Mouse (Mus musculus) hindbrain, embryonic 16.5 days (tissue): Measurements from ENCODE around the gene Fam13a. TPM values are rescaled to one million over a fixed set of nuclear protein-coding genes. Genes with fewer than 3 reads are reported as not detected.
A peak's percentile ranks its signal among the peaks of the same experiment; 100 is the strongest.

ENCODE experiments used
- ATAC-seq: fragments of 200-750 bp; cut with Nextera tagmentation; 2 replicates; pipeline ENCODE4 v1.8.0; 2017; ENCODE audit warnings: moderate TSS enrichment, moderate library complexity
- H3K27ac ChIP-seq: fragments of 300-500 bp; sonication (generic); 2 replicates; pipeline ENCODE4 v1.5.1; 2014; ENCODE audit warnings: low read depth, mild to moderate bottlenecking, control low read depth, low read length, moderate library complexity
- H3K27me3 ChIP-seq: fragments of 300-500 bp; sonication (generic); replicated peaks from 2 replicates; pipeline ENCODE4 v1.6.1; 2014; ENCODE audit warnings: low read length; ENCODE audit not compliant: control insufficient read depth, insufficient read depth
- H3K36me3 ChIP-seq: fragments of 300-500 bp; sonication (generic); 2 replicates; pipeline ENCODE4 v1.6.1; 2014; ENCODE audit warnings: mild to moderate bottlenecking, low read length, moderate library complexity, mixed read lengths; ENCODE audit not compliant: control insufficient read depth, insufficient read depth
- H3K4me1 ChIP-seq: fragments of 300-500 bp; sonication (generic); 2 replicates; pipeline ENCODE4 v1.6.1; 2014; ENCODE audit warnings: low read depth, low read length; ENCODE audit not compliant: control insufficient read depth, insufficient read depth
- H3K4me2 ChIP-seq: fragments of 300-500 bp; sonication (generic); 2 replicates; pipeline ENCODE4 v1.6.1; 2014; ENCODE audit warnings: mild to moderate bottlenecking, low read length, control low read depth, moderate library complexity
- H3K4me3 ChIP-seq: fragments of 300-500 bp; sonication (generic); 2 replicates; pipeline ENCODE4 v1.5.1; 2014; ENCODE audit warnings: mild to moderate bottlenecking, low read length, control low read depth, moderate library complexity
- H3K9ac ChIP-seq: fragments of 300-500 bp; sonication (generic); 2 replicates; pipeline ENCODE4 v1.6.1; 2014; ENCODE audit warnings: low read depth, mild to moderate bottlenecking, control low read depth, low read length, moderate library complexity
- H3K9me3 ChIP-seq: fragments of 300-500 bp; sonication (generic); 2 replicates; pipeline ENCODE4 v1.6.1; 2014; ENCODE audit warnings: mild to moderate bottlenecking, low read length, moderate library complexity; ENCODE audit not compliant: control insufficient read depth
- WGBS: fragments of 180-500 bp; shearing (Covaris S2); extraction: QIAGEN DNeasy Blood & Tissue Kit; methylation state at CpG from one replicate; pipeline ENCODE4 v1.1.7; 2014; 5-methylcytosine and 5-hydroxymethylcytosine counted together
- polyA plus RNA-seq: library from polyadenylated mRNA; unstranded; fragments of >200 nt; fragmentation: Nextera tagmentation; extraction: Ambion mirVana; gene quantifications from 2 replicates; pipeline ENCODE4 v1.2.1, GENCODE M21; 2015

Gene Fam13a
- 11.2 and 16.3 TPM in 2 replicates for polyA plus RNA-seq

GRCm38 (mm10) chr6:59024164-59024724 lies at the start of gene Fam13a:
Gene Fam13a (minus strand): TSS chr6:59024549.
- WGBS = 0% methylated on average over 16 of the region's 16 CpGs
- Histone ChIP-seq H3K36me3 (no peaks in the 10 kb centered on the region), H3K27me3 (no peaks in the 10 kb centered on the region), H3K27ac (peak within 1 kb of the TSS; percentile 79), H3K4me2 (peak within 1 kb of the TSS; percentile 56), H3K4me3 (peak within 1 kb of the TSS; percentile 57), H3K9me3 (no peaks in the 10 kb centered on the region), H3K9ac (peak within 1 kb of the TSS; percentile 62), H3K4me1 (peaks cover 4% of the 10 kb centered on the region; the same call in 1 of the 2 replicates)
- peak; percentile 99 for ATAC-seq

- Histone ChIP-seq H3K4me1 (no peaks in the 10 kb centered on the region), H3K27ac (no peak overlapping the region), H3K9ac (no peak overlapping the region), H3K4me3 (no peak overlapping the region), H3K9me3 (0 out of 2 replicates have a peak, but pooled peaks cover 6% of the 10 kb centered on the region), H3K4me2 (no peak overlapping the region), H3K36me3 (no peaks in the 10 kb centered on the region), H3K27me3 (no peaks in the 10 kb centered on the region)
- no peak for ATAC-seq
- 87% methylated on average over 5 of the region's 5 CpGs for WGBS
Observed at GRCm38 (mm10) chr6:59072096-59073060, 48.0 kb upstream of the Fam13a start.

GRCm38 (mm10) chr6:59071691-59072090 lies 47.3 kb upstream of the Fam13a start:
- WGBS = 75% methylated on average over 3 of the region's 3 CpGs
- Histone ChIP-seq H3K4me2 (no peak overlapping the region), H3K27me3 (no peaks in the 10 kb centered on the region), H3K4me3 (no peak overlapping the region), H3K36me3 (no peaks in the 10 kb centered on the region), H3K9me3 (0 out of 2 replicates have a peak, but pooled peaks cover 6% of the 10 kb centered on the region), H3K9ac (no peak overlapping the region), H3K27ac (no peak overlapping the region), H3K4me1 (no peaks in the 10 kb centered on the region)
- ATAC-seq = no peak

GRCm38 (mm10) chr6:59068187-59068586 lies 43.8 kb upstream of the Fam13a start:
- ATAC-seq = no peak
- Histone ChIP-seq H3K4me2 (no peak overlapping the region), H3K27me3 (no peaks in the 10 kb centered on the region), H3K9ac (no peak overlapping the region), H3K4me3 (no peak overlapping the region), H3K36me3 (no peaks in the 10 kb centered on the region), H3K27ac (no peak overlapping the region), H3K9me3 (no peaks in the 10 kb centered on the region), H3K4me1 (no peaks in the 10 kb centered on the region)
- WGBS = 93% methylated on average over 5 of the region's 5 CpGs

GRCm38 (mm10) chr6:59064440-59064839 lies 40.1 kb upstream of the Fam13a start:
- peaks cover 2% of the 10 kb centered on the region; the same call in 1 of the 2 replicates for H3K9me3 ChIP-seq
- H3K36me3 ChIP-seq = no peaks in the 10 kb centered on the region
- no peak overlapping the region for H3K9ac ChIP-seq
- H3K4me2 ChIP-seq = no peak overlapping the region
- no peak for ATAC-seq
- no peak overlapping the region for H3K27ac ChIP-seq
- H3K27me3 ChIP-seq = no peaks in the 10 kb centered on the region
- no peaks in the 10 kb centered on the region for H3K4me1 ChIP-seq
- H3K4me3 ChIP-seq = no peak overlapping the region
- WGBS = 80% methylated on average over 4 of the region's 4 CpGs

- no peaks in the 10 kb centered on the region for H3K9me3 ChIP-seq
- H3K4me1 ChIP-seq = no peaks in the 10 kb centered on the region
- no peak overlapping the region for H3K4me3 ChIP-seq
- ATAC-seq = no peak
- H3K9ac ChIP-seq = no peak overlapping the region
- no peak overlapping the region for H3K27ac ChIP-seq
- no peaks in the 10 kb centered on the region for H3K36me3 ChIP-seq
- WGBS = 90% methylated on average over 2 of the region's 2 CpGs
- no peaks in the 10 kb centered on the region for H3K27me3 ChIP-seq
- H3K4me2 ChIP-seq = no peak overlapping the region
Observed at GRCm38 (mm10) chr6:59053232-59053631, 28.9 kb upstream of the Fam13a start.

GRCm38 (mm10) chr6:59039719-59040118 lies 15.4 kb upstream of the Fam13a start:
- no peak overlapping the region for H3K4me3 ChIP-seq
- no peak for ATAC-seq
- H3K9me3 ChIP-seq = no peaks in the 10 kb centered on the region
- H3K4me1 ChIP-seq = no peaks in the 10 kb centered on the region
- WGBS = 70% methylated on average over 1 of the region's 1 CpGs
- no peak overlapping the region for H3K27ac ChIP-seq
- no peaks in the 10 kb centered on the region for H3K36me3 ChIP-seq
- H3K9ac ChIP-seq = no peak overlapping the region
- no peaks in the 10 kb centered on the region for H3K27me3 ChIP-seq
- H3K4me2 ChIP-seq = no peak overlapping the region

GRCm38 (mm10) chr6:59032748-59033147 lies 8.4 kb upstream of the Fam13a start:
- no peak overlapping the region for H3K27ac ChIP-seq
- H3K9ac ChIP-seq = no peak overlapping the region
- H3K9me3 ChIP-seq = no peaks in the 10 kb centered on the region
- H3K36me3 ChIP-seq = no peaks in the 10 kb centered on the region
- 88% methylated on average over 5 of the region's 5 CpGs for WGBS
- H3K27me3 ChIP-seq = no peaks in the 10 kb centered on the region
- no peak for ATAC-seq
- H3K4me3 ChIP-seq = no peak overlapping the region
- no peak overlapping the region for H3K4me2 ChIP-seq
- H3K4me1 ChIP-seq = no peaks in the 10 kb centered on the region

- Histone ChIP-seq H3K27me3 (no peaks in the 10 kb centered on the region), H3K9ac (no peak overlapping the region), H3K9me3 (no peaks in the 10 kb centered on the region), H3K4me3 (no peak overlapping the region), H3K4me1 (no peaks in the 10 kb centered on the region), H3K27ac (no peak overlapping the region), H3K4me2 (no peak overlapping the region), H3K36me3 (no peaks in the 10 kb centered on the region)
- 87% methylated on average over 6 of the region's 6 CpGs for WGBS
- ATAC-seq = no peak
Observed at GRCm38 (mm10) chr6:59031539-59031938, 7.2 kb upstream of the Fam13a start.
